Mouse (Mus musculus) hindbrain, postnatal 0 days (tissue): Measurements from ENCODE around the gene Stx7. TPM values are rescaled to one million over a fixed set of nuclear protein-coding genes. Genes with fewer than 3 reads are reported as not detected.

Experiments used
- ATAC-seq: fragments of 200-750 bp; cut with Nextera tagmentation; 2 replicates; pipeline ENCODE4 v1.8.0; 2017; ENCODE audit warnings: mild to moderate bottlenecking, moderate TSS enrichment, moderate library complexity
- DNase-seq: peaks from one replicate; pipeline ENCODE4 v3.0.0-alpha.2; 2015; ENCODE audit warnings: low spot score
- H3K27ac ChIP-seq: fragments of 300-500 bp; sonication (generic); 2 replicates; pipeline ENCODE4 v1.5.1; 2014; ENCODE audit warnings: mild to moderate bottlenecking
- H3K27me3 ChIP-seq: fragments of 300-500 bp; sonication (generic); 2 replicates; pipeline ENCODE4 v1.6.1; 2014; ENCODE audit warnings: low read length, mixed read lengths; ENCODE audit not compliant: insufficient read depth
- H3K36me3 ChIP-seq: fragments of 300-500 bp; sonication (generic); 2 replicates; pipeline ENCODE4 v1.6.1; 2014; ENCODE audit warnings: low read length, mixed read lengths; ENCODE audit not compliant: insufficient read depth
- H3K4me1 ChIP-seq: fragments of 300-500 bp; sonication (generic); 2 replicates; pipeline ENCODE4 v1.6.1; 2014; ENCODE audit warnings: antibody characterized with exemption, low read length, mixed read lengths; ENCODE audit not compliant: insufficient read depth
- H3K4me2 ChIP-seq: fragments of 300-500 bp; sonication (generic); 2 replicates; pipeline ENCODE4 v1.6.1; 2014; ENCODE audit warnings: low read depth, mild to moderate bottlenecking, low read length, moderate library complexity, mixed read lengths
- H3K4me3 ChIP-seq: fragments of 300-500 bp; sonication (generic); 2 replicates; pipeline ENCODE4 v1.5.1; 2014; ENCODE audit warnings: low read length
- H3K9ac ChIP-seq: fragments of 300-500 bp; sonication (generic); replicated peaks from 2 replicates; pipeline ENCODE4 v1.6.1; 2014; ENCODE audit warnings: mild to moderate bottlenecking, low read length, moderate library complexity, mixed read lengths
- H3K9me3 ChIP-seq: fragments of 300-500 bp; sonication (generic); 2 replicates; pipeline ENCODE4 v1.6.1; 2016; ENCODE audit warnings: low read length, mixed read lengths
- CTCF ChIP-seq: IDR thresholded peaks from 2 replicates; pipeline ENCODE4 v1.5.1; 2016; ENCODE audit warnings: antibody characterized with exemption, control low read depth, low read depth
- WGBS: fragments of 180-500 bp; shearing (Covaris S2); extraction: QIAGEN DNeasy Blood & Tissue Kit; methylation state at CpG from one replicate; pipeline ENCODE4 v1.1.7; 2014; 5-methylcytosine and 5-hydroxymethylcytosine counted together
- polyA plus RNA-seq: library from polyadenylated mRNA; unstranded; fragments of >200 nt; fragmentation: Nextera tagmentation; extraction: Ambion mirVana; gene quantifications from 2 replicates; pipeline ENCODE4 v1.2.1, GENCODE M21; 2015
- total RNA-seq: library from RNA; depleted of rRNA; stranded (reverse); fragments of >200 nt; gene quantifications from 2 replicates; pipeline ENCODE4 v1.2.3, GENCODE M21; 2014; rRNA removed

Stx7 gene
- total and polyA plus RNA-seq, 2 experiments from 2014 or later: 109 to 299 TPM

DNA sequence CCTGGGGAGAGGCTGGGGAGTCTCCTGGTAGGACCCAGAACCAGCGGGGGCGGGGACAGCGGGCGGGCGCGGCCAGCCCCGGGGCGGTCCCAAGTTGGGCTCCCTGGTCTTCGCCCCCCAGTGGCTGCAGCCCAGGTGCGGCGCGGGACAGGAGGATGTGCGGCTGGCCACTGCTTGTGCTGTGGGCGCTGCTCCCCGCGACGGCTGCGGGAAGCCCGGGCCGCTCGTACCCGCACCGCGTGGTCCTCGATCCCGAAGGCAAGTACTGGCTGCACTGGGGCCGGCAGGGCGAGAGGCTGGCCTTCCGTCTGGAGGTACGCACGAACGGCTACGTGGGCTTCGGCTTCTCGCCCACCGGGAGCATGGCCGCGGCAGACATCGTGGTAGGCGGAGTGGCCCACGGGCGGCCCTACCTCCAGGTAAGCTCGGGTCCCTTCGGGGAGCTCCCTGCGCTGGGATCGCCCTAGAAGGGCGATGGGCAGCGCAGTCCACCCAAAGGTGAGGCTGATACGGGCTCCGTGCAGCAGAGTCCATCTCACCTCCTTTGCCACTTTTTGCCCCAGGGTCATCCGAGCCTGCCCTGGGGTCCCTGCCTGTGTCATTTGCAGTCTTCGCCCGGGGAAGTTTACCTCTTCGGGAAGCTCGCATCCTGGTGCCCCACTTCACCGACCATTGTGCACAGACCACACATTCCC, 74.5 kb downstream of the Stx7 start, which contains the start of gene Moxd1:
Gene Moxd1, plus strand, starts transcription at position 69 of the 695 bp plus-strand sequence.
- Histone ChIP-seq H3K27me3 (peaks cover 21% of the 10 kb centered on the region), H3K4me2 (peak within 1 kb of the TSS; percentile 78), H3K4me1 (peaks cover 5% of the 10 kb centered on the region; the same call in 1 of the 2 replicates), H3K9ac (peak within 1 kb of the TSS; percentile 33; the same call in 1 of the 2 replicates), H3K4me3 (peak within 1 kb of the TSS; percentile 41), H3K36me3 (no peaks in the 10 kb centered on the region), H3K9me3 (no peaks in the 10 kb centered on the region), H3K27ac (no peak within 1 kb of the TSS)
- no peak for TF ChIP-seq CTCF
- ATAC-seq (peak; percentile 25), DNase-seq (peak; percentile 13)
- WGBS: under 1% methylated on average over 54 of the region's 56 CpGs

- ATAC-seq: no peak
- Histone ChIP-seq H3K36me3 (no peaks in the 10 kb centered on the region), H3K4me3 (no peak overlapping the region), H3K9me3 (no peaks in the 10 kb centered on the region), H3K9ac (no peak overlapping the region), H3K27ac (no peak overlapping the region), H3K4me1 (peaks cover 5% of the 10 kb centered on the region; the same call in 1 of the 2 replicates), H3K4me2 (0 out of 2 replicates have a peak overlapping the region, but pooled peaks have one; percentile 78), H3K27me3 (peaks cover 21% of the 10 kb centered on the region)
- 32% methylated on average over 8 of the region's 8 CpGs for WGBS
- peak; percentile 4 for DNase-seq
- TF ChIP-seq CTCF: no peak
Observed at GRCm38 (mm10) chr10:24224591-24224990, 75.5 kb downstream of the Stx7 start.

- 33% methylated on average over 12 of the region's 12 CpGs for WGBS
- H3K27ac ChIP-seq: no peak overlapping the region; the same call in 1 of the 2 replicates
- H3K4me1 ChIP-seq: peaks cover 2% of the 10 kb centered on the region; the same call in 1 of the 2 replicates
- H3K27me3 ChIP-seq: peaks cover 7% of the 10 kb centered on the region; the same call in 1 of the 2 replicates
- H3K9ac ChIP-seq: no peak overlapping the region
- H3K4me2 ChIP-seq: no peak overlapping the region
- no peak overlapping the region for H3K4me3 ChIP-seq
- DNase-seq (peak; percentile 32), ATAC-seq (peak; percentile 84)
- no peaks in the 10 kb centered on the region for H3K36me3 ChIP-seq
- no peak for TF ChIP-seq CTCF
- H3K9me3 ChIP-seq: no peaks in the 10 kb centered on the region
Observed at GRCm38 (mm10) chr10:24228318-24229183, 79.4 kb downstream of the Stx7 start.

GRCm38 (mm10) chr10:24232281-24232680, 83.2 kb downstream of the Stx7 start:
- H3K36me3 ChIP-seq: no peaks in the 10 kb centered on the region
- H3K9me3 ChIP-seq: no peaks in the 10 kb centered on the region
- ATAC-seq: no peak
- no peak overlapping the region for H3K4me3 ChIP-seq
- no peaks in the 10 kb centered on the region for H3K27me3 ChIP-seq
- H3K9ac ChIP-seq: no peak overlapping the region
- WGBS: 65% methylated on average over 4 of the region's 4 CpGs
- no peaks in the 10 kb centered on the region for H3K4me1 ChIP-seq
- no peak overlapping the region for H3K27ac ChIP-seq
- no peak for TF ChIP-seq CTCF
- no peak overlapping the region for H3K4me2 ChIP-seq
- DNase-seq: no peak

GRCm38 (mm10) chr10:24235426-24236283, 86.6 kb downstream of the Stx7 start:
- DNase-seq (peak; percentile 44), ATAC-seq (peak; percentile 62; the same call in 1 of the 2 replicates)
- peak overlapping the region; percentile 44 for H3K4me2 ChIP-seq
- no peak for TF ChIP-seq CTCF
- no peaks in the 10 kb centered on the region for H3K4me1 ChIP-seq
- H3K4me3 ChIP-seq: peak overlapping the region; percentile 9
- H3K9ac ChIP-seq: no peak overlapping the region
- no peaks in the 10 kb centered on the region for H3K27me3 ChIP-seq
- whole genome bisulfite sequencing: 38% methylated on average over 23 of the region's 23 CpGs
- no peak overlapping the region for H3K27ac ChIP-seq
- H3K36me3 ChIP-seq: no peaks in the 10 kb centered on the region
- 0 out of 2 replicates have a peak, but pooled peaks cover 5% of the 10 kb centered on the region for H3K9me3 ChIP-seq

Other genes starting within 250 kb of the Stx7 start
- gene Taar1, start 228.9 kb upstream of the Stx7 start, total RNA-seq: not detected in 2 replicates
- gene Taar1, start 228.9 kb upstream of the Stx7 start, polyA plus RNA-seq: not detected in 2 replicates
- gene Taar2, start 210.7 kb upstream of the Stx7 start, total RNA-seq: not detected in 2 replicates
- 0.33 TPM in 1 of 2 replicates, not detected in the other for gene Taar2, start 210.7 kb upstream of the Stx7 start, polyA plus RNA-seq
- gene Taar3, start 199.7 kb upstream of the Stx7 start, total RNA-seq: 0.21 TPM in 1 of 2 replicates, not detected in the other
- not detected in 2 replicates for gene Taar3, start 199.7 kb upstream of the Stx7 start, polyA plus RNA-seq
- gene Taar4, start 188.8 kb upstream of the Stx7 start, total RNA-seq: not detected in 2 replicates
- gene Taar4, start 188.8 kb upstream of the Stx7 start, polyA plus RNA-seq: not detected in 2 replicates
- not detected in 2 replicates for gene Taar5, start 178.6 kb upstream of the Stx7 start, total RNA-seq
- gene Taar5, start 178.6 kb upstream of the Stx7 start, polyA plus RNA-seq: not detected in 2 replicates
- not detected in 2 replicates for gene Taar6, start 163.7 kb upstream of the Stx7 start, total RNA-seq
- gene Taar6, start 163.7 kb upstream of the Stx7 start, polyA plus RNA-seq: not detected in 2 replicates
- not detected in 2 replicates for gene Taar7a, start 155.8 kb upstream of the Stx7 start, total RNA-seq
- not detected in 2 replicates for gene Taar7a, start 155.8 kb upstream of the Stx7 start, polyA plus RNA-seq
- not detected in 2 replicates for gene Taar7b, start 149.4 kb upstream of the Stx7 start, total RNA-seq
- gene Taar7b, start 149.4 kb upstream of the Stx7 start, polyA plus RNA-seq: not detected in 2 replicates
- gene Taar7d, start 122.1 kb upstream of the Stx7 start, total RNA-seq: not detected in 2 replicates
- gene Taar7d, start 122.1 kb upstream of the Stx7 start, polyA plus RNA-seq: not detected in 2 replicates
- gene Taar7e, start 111.7 kb upstream of the Stx7 start, total RNA-seq: not detected in 2 replicates
- not detected in 2 replicates for gene Taar7e, start 111.7 kb upstream of the Stx7 start, polyA plus RNA-seq
- not detected in 2 replicates for gene Taar7f, start 99.8 kb upstream of the Stx7 start, total RNA-seq
- gene Taar7f, start 99.8 kb upstream of the Stx7 start, polyA plus RNA-seq: not detected in 2 replicates
- not detected in 2 replicates for gene Taar8a, start 72.8 kb upstream of the Stx7 start, total RNA-seq
- gene Taar8a, start 72.8 kb upstream of the Stx7 start, polyA plus RNA-seq: not detected in 2 replicates
- not detected in 2 replicates for gene Taar8b, start 57.0 kb upstream of the Stx7 start, total RNA-seq
- gene Taar8b, start 57.0 kb upstream of the Stx7 start, polyA plus RNA-seq: not detected in 2 replicates
- gene Taar8c, start 47.4 kb upstream of the Stx7 start, total RNA-seq: not detected in 2 replicates
- gene Taar8c, start 47.4 kb upstream of the Stx7 start, polyA plus RNA-seq: not detected in 2 replicates
- not detected in 2 replicates for gene Taar9, start 39.8 kb upstream of the Stx7 start, total RNA-seq
- gene Taar9, start 39.8 kb upstream of the Stx7 start, polyA plus RNA-seq: not detected in 2 replicates
- 10.6 and 14.3 TPM in 2 replicates for gene Moxd1, start 74.2 kb downstream of the Stx7 start, total RNA-seq
- gene Moxd1, start 74.2 kb downstream of the Stx7 start, polyA plus RNA-seq: 12.9 and 16.2 TPM in 2 replicates